Mouse (Mus musculus) midbrain, embryonic 16.5 days (tissue): ENCODE results near the gene Hes2. TPM values are rescaled to one million over a fixed set of nuclear protein-coding genes. Genes with fewer than 3 reads are reported as not detected.

Experiments used
- ATAC-seq: fragments of 200-750 bp; cut with Nextera tagmentation; 2 replicates; pipeline ENCODE4 v1.8.0; 2017; ENCODE audit warnings: moderate TSS enrichment
- H3K27ac ChIP-seq: fragments of 300-500 bp; sonication (generic); 2 replicates; pipeline ENCODE4 v1.5.1; 2014; ENCODE audit warnings: mild to moderate bottlenecking, low read length, mixed read lengths
- H3K27me3 ChIP-seq: fragments of 300-500 bp; sonication (generic); 2 replicates; pipeline ENCODE4 v1.6.1; 2014; ENCODE audit warnings: low read depth, low read length, mixed read lengths; ENCODE audit not compliant: control insufficient read depth, insufficient read depth
- H3K36me3 ChIP-seq: fragments of 300-500 bp; sonication (generic); 2 replicates; pipeline ENCODE4 v1.6.1; 2014; ENCODE audit warnings: mild to moderate bottlenecking, low read length, moderate library complexity, mixed read lengths; ENCODE audit not compliant: control insufficient read depth, insufficient read depth
- H3K4me1 ChIP-seq: fragments of 300-500 bp; sonication (generic); 2 replicates; pipeline ENCODE4 v1.6.1; 2014; ENCODE audit warnings: mild to moderate bottlenecking, low read length, mixed read lengths; ENCODE audit not compliant: control insufficient read depth, insufficient read depth
- H3K4me2 ChIP-seq: fragments of 300-500 bp; sonication (generic); 2 replicates; pipeline ENCODE4 v1.6.1; 2014; ENCODE audit warnings: mild to moderate bottlenecking, low read length, mixed read lengths
- H3K4me3 ChIP-seq: fragments of 300-500 bp; sonication (generic); 2 replicates; pipeline ENCODE4 v1.5.1; 2014; ENCODE audit warnings: low read depth, mild to moderate bottlenecking, low read length, moderate library complexity, mixed read lengths
- H3K9ac ChIP-seq: fragments of 300-500 bp; sonication (generic); 2 replicates; pipeline ENCODE4 v1.6.1; 2014; ENCODE audit warnings: low read depth, low read length, mixed read lengths
- H3K9me3 ChIP-seq: fragments of 300-500 bp; sonication (generic); replicated peaks from 2 replicates; pipeline ENCODE4 v1.6.1; 2014; ENCODE audit warnings: mild to moderate bottlenecking, low read length, mixed read lengths; ENCODE audit not compliant: control insufficient read depth, poor library complexity, severe bottlenecking
- WGBS: fragments of 180-500 bp; shearing (Covaris S2); extraction: QIAGEN DNeasy Blood & Tissue Kit; methylation state at CpG from one replicate; pipeline ENCODE4 v1.1.7; 2014; 5-methylcytosine and 5-hydroxymethylcytosine counted together
- polyA plus RNA-seq: library from polyadenylated mRNA; unstranded; fragments of >200 nt; fragmentation: Nextera tagmentation; extraction: Ambion mirVana; gene quantifications from 2 replicates; pipeline ENCODE4 v1.2.1, GENCODE M21; 2015

Gene Hes2
- polyA plus RNA-seq, 1 experiment from 2014 or later = not detected

DNA sequence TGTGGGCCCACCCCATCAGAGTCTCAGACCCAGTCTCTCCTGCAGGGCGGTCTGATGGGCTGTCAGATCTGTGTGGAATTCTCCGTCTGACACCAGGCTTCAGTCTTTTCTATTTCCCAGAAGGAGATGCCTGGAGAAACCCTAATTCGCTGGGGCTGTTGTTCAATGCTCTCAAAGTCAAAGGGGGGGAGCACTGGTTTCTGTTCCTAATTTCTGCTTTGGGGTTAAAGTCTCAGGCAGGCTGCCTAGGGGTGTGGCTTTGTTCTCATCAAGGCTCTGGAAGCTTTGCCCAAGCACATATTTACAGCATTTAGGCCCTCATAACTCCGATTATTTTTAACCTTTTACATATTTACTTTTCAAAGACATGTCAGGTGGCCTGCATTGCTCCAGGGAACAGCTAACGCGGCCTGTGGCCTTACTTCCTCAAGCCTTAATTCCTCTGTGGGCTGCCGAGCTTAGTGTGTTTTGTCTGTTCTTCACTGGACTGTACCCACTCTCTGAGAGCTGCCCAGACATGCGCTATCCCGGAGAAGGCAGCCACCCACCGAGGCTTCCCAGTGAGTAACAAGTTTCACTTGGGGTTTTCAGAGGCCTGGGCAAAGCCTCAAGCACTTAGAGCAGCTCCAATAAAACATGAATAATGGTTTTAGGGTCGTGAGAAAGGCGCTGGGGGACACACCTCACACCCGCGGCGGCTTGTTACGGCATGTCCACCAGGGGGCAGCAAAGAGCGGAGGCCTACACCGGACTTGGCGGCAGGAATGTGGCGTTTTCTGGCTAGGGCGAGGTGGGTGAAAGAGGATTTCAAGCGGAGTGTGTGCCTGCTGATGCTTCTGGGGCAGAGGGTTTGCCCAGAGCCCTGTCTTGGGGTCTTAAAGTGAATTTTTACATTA, 6.6 kb downstream of the Hes2 start:
- Histone ChIP-seq H3K9ac (no peak overlapping the region), H3K4me2 (no peak overlapping the region), H3K27ac (no peak overlapping the region), H3K4me1 (no peaks in the 10 kb centered on the region), H3K4me3 (no peak overlapping the region), H3K27me3 (peaks cover 24% of the 10 kb centered on the region), H3K9me3 (no peaks in the 10 kb centered on the region), H3K36me3 (no peaks in the 10 kb centered on the region)
- 23% methylated on average over 22 of the region's 22 CpGs for WGBS
- ATAC-seq = no peak

DNA sequence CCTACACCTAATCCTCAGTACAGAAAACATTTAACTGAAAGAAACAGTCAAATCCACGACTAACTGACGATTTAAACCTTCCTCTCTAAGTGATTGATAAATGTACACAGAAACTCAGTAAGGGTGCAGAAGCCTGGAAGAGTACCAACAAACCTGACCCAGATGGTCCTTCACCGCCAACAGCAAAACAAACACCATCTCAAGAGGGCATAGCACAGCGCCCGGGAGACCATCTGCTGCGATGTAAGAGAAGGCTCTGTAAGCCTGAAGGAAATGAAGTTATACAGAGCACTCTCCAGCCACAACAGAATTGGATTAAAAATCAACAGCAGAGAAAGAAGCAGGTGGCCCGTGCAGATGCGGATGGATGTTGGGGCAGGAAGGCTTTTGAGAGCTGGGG, 9.4 kb downstream of the Hes2 start:
- no peaks in the 10 kb centered on the region for H3K36me3 ChIP-seq
- no peak for ATAC-seq
- no peaks in the 10 kb centered on the region; the same call in 1 of the 2 replicates for H3K27me3 ChIP-seq
- 37% methylated on average over 8 of the region's 8 CpGs for WGBS
- no peak overlapping the region for H3K27ac ChIP-seq
- H3K9me3 ChIP-seq = no peaks in the 10 kb centered on the region
- H3K4me2 ChIP-seq = no peak overlapping the region
- no peak overlapping the region for H3K4me3 ChIP-seq
- H3K4me1 ChIP-seq = no peaks in the 10 kb centered on the region
- H3K9ac ChIP-seq = no peak overlapping the region

DNA sequence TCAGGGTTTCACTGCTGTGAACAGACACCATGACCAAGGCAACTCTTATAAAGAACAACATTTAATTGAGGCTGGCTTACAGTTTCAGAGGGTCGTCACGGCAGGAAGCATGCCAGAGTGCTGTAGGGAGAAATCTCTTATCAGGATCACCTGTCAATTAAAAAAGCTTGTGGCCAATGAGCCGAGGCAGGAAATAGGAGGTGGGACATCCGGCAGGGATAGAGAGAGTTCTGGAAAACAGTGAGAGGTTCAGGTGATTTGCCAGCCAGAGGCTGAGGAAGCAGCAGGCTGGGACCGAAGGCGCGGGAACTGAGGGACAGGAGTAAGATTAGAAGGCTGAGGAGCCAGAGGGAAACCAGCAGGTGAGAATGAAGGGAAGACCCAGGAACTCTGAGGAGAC, 10.4 kb downstream of the Hes2 start:
- Histone ChIP-seq H3K27ac (no peak overlapping the region), H3K4me3 (no peak overlapping the region), H3K27me3 (no peaks in the 10 kb centered on the region; the same call in 1 of the 2 replicates), H3K9me3 (no peaks in the 10 kb centered on the region), H3K9ac (no peak overlapping the region), H3K4me1 (no peaks in the 10 kb centered on the region), H3K4me2 (no peak overlapping the region), H3K36me3 (no peaks in the 10 kb centered on the region)
- 80% methylated on average over 7 of the region's 7 CpGs for WGBS
- no peak for ATAC-seq

DNA sequence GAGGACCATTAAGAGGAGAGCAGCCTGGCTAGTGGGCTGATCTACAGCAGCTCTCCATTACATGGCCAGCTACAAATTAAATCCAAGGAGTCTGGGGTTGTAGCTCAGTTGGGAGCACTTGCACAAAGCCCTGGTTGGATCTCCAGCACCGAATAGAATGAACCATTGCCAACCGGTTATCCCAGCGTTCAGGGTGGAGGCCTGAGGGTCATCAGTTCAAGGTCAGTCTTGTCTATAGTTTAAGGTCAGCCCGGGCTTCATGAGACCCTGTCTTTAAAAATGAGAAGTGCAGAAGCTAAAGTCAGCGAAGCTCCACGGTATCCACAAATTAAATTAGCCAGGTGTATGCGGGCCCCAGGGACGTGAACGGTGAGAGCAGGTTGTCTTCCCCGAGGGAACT, 11.6 kb downstream of the Hes2 start:
- H3K4me1 ChIP-seq = no peaks in the 10 kb centered on the region
- no peak overlapping the region for H3K4me2 ChIP-seq
- H3K36me3 ChIP-seq = no peaks in the 10 kb centered on the region
- no peaks in the 10 kb centered on the region for H3K9me3 ChIP-seq
- WGBS = 82% methylated on average over 10 of the region's 10 CpGs
- H3K27ac ChIP-seq = no peak overlapping the region
- no peak for ATAC-seq
- no peak overlapping the region for H3K9ac ChIP-seq
- no peaks in the 10 kb centered on the region; the same call in 1 of the 2 replicates for H3K27me3 ChIP-seq
- no peak overlapping the region for H3K4me3 ChIP-seq

DNA sequence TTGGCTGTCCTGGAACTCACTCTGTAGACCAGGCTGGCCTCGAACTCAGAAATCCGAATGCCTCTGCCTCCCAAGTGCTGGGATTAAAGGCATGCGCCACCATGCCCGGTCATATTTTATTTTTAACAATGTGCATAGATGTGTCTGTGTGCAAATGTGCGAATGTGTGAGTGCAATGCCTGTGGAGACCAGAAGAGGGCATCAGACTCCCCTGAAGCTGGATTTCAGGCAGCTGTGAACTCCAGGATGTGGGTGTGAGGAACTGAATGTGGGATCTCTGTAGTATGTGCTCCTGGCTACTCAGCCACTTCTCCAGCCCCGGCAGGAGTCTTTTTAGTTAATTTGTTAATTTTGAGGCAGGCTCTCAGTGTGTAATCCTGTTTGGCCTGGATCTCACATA, 12.9 kb downstream of the Hes2 start:
- no peak for ATAC-seq
- Histone ChIP-seq H3K9me3 (no peaks in the 10 kb centered on the region), H3K4me2 (no peak overlapping the region), H3K27ac (no peak overlapping the region), H3K4me3 (no peak overlapping the region), H3K4me1 (no peaks in the 10 kb centered on the region), H3K9ac (no peak overlapping the region), H3K27me3 (no peaks in the 10 kb centered on the region; the same call in 1 of the 2 replicates), H3K36me3 (no peaks in the 10 kb centered on the region)
- 88% methylated on average over 6 of the region's 6 CpGs for WGBS

DNA sequence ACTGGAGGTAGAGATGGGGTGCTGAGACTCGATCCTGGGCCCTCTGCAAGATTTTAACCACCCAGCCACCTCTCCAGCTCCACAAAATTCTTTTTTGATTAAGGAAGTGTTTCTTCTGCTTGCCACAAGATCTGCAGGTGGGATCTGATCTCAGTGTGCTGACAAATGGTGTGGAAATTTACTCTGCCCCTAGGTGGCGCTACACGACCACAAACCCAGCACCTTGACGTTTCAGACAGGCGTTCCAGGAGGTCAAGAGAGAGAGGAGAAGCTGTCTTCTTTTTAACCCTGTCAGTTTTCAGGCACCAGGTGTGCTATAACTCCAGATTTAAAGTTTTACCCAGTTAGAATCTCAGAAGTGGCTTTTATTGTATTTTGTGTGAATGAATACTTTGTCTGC, 14.4 kb downstream of the Hes2 start:
- 2% methylated on average over 5 of the region's 5 CpGs for WGBS
- no peak overlapping the region for H3K4me2 ChIP-seq
- H3K9ac ChIP-seq = no peak overlapping the region
- H3K36me3 ChIP-seq = no peaks in the 10 kb centered on the region
- H3K4me3 ChIP-seq = no peak overlapping the region
- no peaks in the 10 kb centered on the region for H3K4me1 ChIP-seq
- H3K9me3 ChIP-seq = no peaks in the 10 kb centered on the region
- no peak overlapping the region for H3K27ac ChIP-seq
- no peaks in the 10 kb centered on the region; the same call in 1 of the 2 replicates for H3K27me3 ChIP-seq
- no peak for ATAC-seq

DNA sequence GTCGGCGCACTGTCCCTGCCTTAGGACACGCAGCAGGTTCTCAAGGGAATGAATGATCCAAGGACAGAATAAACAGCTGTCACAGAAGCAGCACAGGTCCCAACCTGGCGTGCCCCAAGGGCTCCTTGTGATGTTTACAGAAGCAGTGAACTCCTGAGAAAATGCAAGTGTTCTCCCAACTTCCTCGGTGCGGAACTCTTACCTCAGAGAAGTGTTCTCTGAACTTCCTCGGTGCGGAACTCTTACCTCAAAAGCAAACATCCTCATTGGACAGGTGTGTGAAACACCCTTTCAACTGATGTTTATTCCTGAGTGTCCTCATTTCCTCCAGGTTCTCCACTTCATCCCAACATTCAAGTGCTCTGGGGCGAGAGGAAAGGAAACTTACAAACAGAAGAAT, 15.3 kb downstream of the Hes2 start:
- no peak overlapping the region for H3K27ac ChIP-seq
- no peaks in the 10 kb centered on the region for H3K36me3 ChIP-seq
- H3K4me3 ChIP-seq = no peak overlapping the region
- no peaks in the 10 kb centered on the region; the same call in 1 of the 2 replicates for H3K27me3 ChIP-seq
- H3K9me3 ChIP-seq = no peaks in the 10 kb centered on the region
- 86% methylated on average over 9 of the region's 9 CpGs for WGBS
- no peak overlapping the region for H3K9ac ChIP-seq
- no peak for ATAC-seq
- no peak overlapping the region for H3K4me2 ChIP-seq
- no peaks in the 10 kb centered on the region for H3K4me1 ChIP-seq

DNA sequence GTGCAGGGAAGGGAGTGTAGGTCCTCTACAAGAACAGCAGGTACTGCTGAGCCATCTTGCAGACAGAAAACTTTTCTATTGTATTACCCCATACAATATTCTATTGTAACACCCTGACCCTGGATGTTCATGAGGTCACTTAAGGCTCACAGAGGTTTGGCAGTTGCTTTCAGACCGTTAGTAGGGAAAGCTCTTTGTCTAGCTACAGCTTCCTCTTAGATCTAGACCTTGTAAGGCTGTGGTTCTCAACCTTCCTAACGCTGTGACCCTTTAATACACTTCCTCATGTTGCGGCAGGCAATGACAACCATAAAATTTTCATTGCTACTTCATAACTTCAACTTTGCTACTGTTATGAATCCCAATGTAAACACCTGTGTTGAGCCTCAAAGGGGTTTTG, 18.0 kb downstream of the Hes2 start:
- 83% methylated on average over 3 of the region's 3 CpGs for WGBS
- H3K9ac ChIP-seq = no peak overlapping the region
- H3K36me3 ChIP-seq = no peaks in the 10 kb centered on the region
- H3K4me3 ChIP-seq = no peak overlapping the region
- peaks cover 15% of the 10 kb centered on the region for H3K4me1 ChIP-seq
- no peaks in the 10 kb centered on the region; the same call in 1 of the 2 replicates for H3K27me3 ChIP-seq
- H3K27ac ChIP-seq = no peak overlapping the region
- H3K4me2 ChIP-seq = no peak overlapping the region
- H3K9me3 ChIP-seq = no peaks in the 10 kb centered on the region
- no peak for ATAC-seq

DNA sequence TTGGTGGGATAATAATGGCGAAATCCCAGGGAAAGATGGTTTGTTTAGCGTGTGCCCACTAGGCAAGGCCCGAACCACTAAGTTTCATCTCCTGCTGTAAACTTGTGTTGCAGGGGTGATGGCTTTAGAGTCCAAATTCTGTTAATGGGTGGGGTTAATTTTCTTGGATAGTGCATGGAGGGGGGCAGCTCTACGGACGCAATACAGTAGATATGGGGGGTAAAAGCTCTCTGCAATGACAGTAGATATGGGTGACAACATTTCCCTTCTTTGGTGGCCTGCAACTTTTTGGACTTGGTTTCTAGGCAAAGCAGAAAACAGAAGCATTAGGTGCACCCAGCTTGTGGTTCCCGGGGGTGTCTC, 18.5 kb downstream of the Hes2 start:
- H3K9ac ChIP-seq = peak overlapping the region; percentile 84
- peak overlapping the region; percentile 83 for H3K27ac ChIP-seq
- peak overlapping the region; percentile 62 for H3K4me3 ChIP-seq
- no peaks in the 10 kb centered on the region for H3K9me3 ChIP-seq
- peak overlapping the region; percentile 81 for H3K4me2 ChIP-seq
- H3K36me3 ChIP-seq = no peaks in the 10 kb centered on the region
- H3K27me3 ChIP-seq = no peaks in the 10 kb centered on the region; the same call in 1 of the 2 replicates
- no peak for ATAC-seq
- WGBS = 67% methylated on average over 6 of the region's 6 CpGs
- H3K4me1 ChIP-seq = peaks cover 15% of the 10 kb centered on the region
